Mouse (Mus musculus) embryonic facial prominence, embryonic 11.5 days (tissue): ENCODE results near the gene Cenpn. TPM values are rescaled to one million over a fixed set of nuclear protein-coding genes. Genes with fewer than 3 reads are reported as not detected.

Source experiments
- ATAC-seq: fragments of 200-750 bp; cut with Nextera tagmentation; replicated peaks from 2 replicates; pipeline ENCODE4 v1.8.0; 2017; ENCODE audit warnings: low read depth; ENCODE audit not compliant: insufficient number of reproducible peaks, low FRiP score, low TSS enrichment
- DNase-seq: peaks from one replicate; pipeline ENCODE4 v3.0.0-alpha.2; 2015; ENCODE audit warnings: low spot score
- H3K27ac ChIP-seq: fragments of 300-500 bp; sonication (generic); replicated peaks from 2 replicates; pipeline ENCODE4 v1.5.1; 2014; ENCODE audit warnings: mild to moderate bottlenecking, low read depth, low read length, control low read depth
- H3K27me3 ChIP-seq: fragments of 300-500 bp; sonication (generic); 2 replicates; pipeline ENCODE4 v1.6.1; 2014; ENCODE audit warnings: mild to moderate bottlenecking, low read length, moderate library complexity, mixed read lengths; ENCODE audit not compliant: control insufficient read depth, insufficient read depth
- H3K36me3 ChIP-seq: fragments of 300-500 bp; sonication (generic); replicated peaks from 2 replicates; pipeline ENCODE4 v1.6.1; 2014; ENCODE audit warnings: low read depth, mild to moderate bottlenecking, low read length, moderate library complexity, mixed read lengths; ENCODE audit not compliant: control insufficient read depth, insufficient read depth
- H3K4me1 ChIP-seq: fragments of 300-500 bp; sonication (generic); 2 replicates; pipeline ENCODE4 v1.6.1; 2014; ENCODE audit warnings: low read length, mixed read lengths; ENCODE audit not compliant: control insufficient read depth, insufficient read depth
- H3K4me2 ChIP-seq: fragments of 300-500 bp; sonication (generic); 2 replicates; pipeline ENCODE4 v1.6.1; 2014; ENCODE audit warnings: low read depth, mild to moderate bottlenecking, control low read depth, low read length, moderate library complexity
- H3K4me3 ChIP-seq: fragments of 300-500 bp; sonication (generic); 2 replicates; pipeline ENCODE4 v1.5.1; 2014; ENCODE audit warnings: low read depth, low read length, control low read depth
- H3K9ac ChIP-seq: fragments of 300-500 bp; sonication (generic); replicated peaks from 2 replicates; pipeline ENCODE4 v1.6.1; 2014; ENCODE audit warnings: mild to moderate bottlenecking, control low read depth, low read length
- H3K9me3 ChIP-seq: fragments of 300-500 bp; sonication (generic); replicated peaks from 2 replicates; pipeline ENCODE4 v1.6.1; 2016; ENCODE audit warnings: mild to moderate bottlenecking, low read length, inconsistent platforms, mixed read lengths; ENCODE audit not compliant: control insufficient read depth
- WGBS: fragments of 180-500 bp; shearing (Covaris S2); extraction: QIAGEN DNeasy Blood & Tissue Kit; methylation state at CpG from one replicate; pipeline ENCODE4 v1.1.7; 2014; 5-methylcytosine and 5-hydroxymethylcytosine counted together
- polyA plus RNA-seq: library from polyadenylated mRNA; unstranded; fragments of >200 nt; fragmentation: Nextera tagmentation; extraction: Ambion mirVana; gene quantifications from 2 replicates; pipeline ENCODE4 v1.2.1, GENCODE M21; 2014

Cenpn gene
- polyA plus RNA-seq, 1 experiment from 2014 or later, result 58.4 TPM

DNA sequence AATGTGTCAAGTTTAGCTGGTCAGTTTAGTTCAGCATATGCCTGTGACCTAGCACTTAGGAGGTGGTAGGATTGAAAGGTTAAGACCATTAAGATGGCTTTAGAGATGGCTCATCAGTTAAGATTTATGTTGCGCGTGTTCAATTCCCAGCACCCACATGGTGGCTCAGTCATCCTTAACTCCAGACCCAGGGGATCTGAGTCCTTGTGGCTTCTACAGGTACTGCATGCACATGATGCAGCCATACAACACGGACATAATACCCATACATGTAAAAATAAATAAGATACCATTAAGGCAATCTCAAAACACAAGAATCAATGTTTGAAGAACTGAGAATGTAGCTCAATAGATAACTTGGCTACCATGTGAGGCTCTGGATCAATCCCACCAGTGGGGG lies 68.3 kb downstream of the Cenpn start:
- 87% methylated on average over 3 of the region's 3 CpGs for WGBS
- DNase-seq, result no peak
- H3K36me3 ChIP-seq, result no peaks in the 10 kb centered on the region

More for the DNA sequence above, 68.3 kb downstream of the Cenpn start:
- Histone ChIP-seq H3K9me3 (no peaks in the 10 kb centered on the region), H3K27me3 (no peaks in the 10 kb centered on the region), H3K9ac (no peak overlapping the region), H3K4me2 (no peak overlapping the region), H3K27ac (no peak overlapping the region), H3K4me3 (no peak overlapping the region), H3K4me1 (no peaks in the 10 kb centered on the region)
- no peak for ATAC-seq

Other genes with a start within 250 kb of the Cenpn start
- 5.9 and 7.1 TPM in 2 replicates for gene Cdyl2, start 188.7 kb upstream of the Cenpn start, polyA plus RNA-seq
- gene Cmc2, start 275 bp upstream of the Cenpn start, polyA plus RNA-seq, result 90.6 and 92.2 TPM in 2 replicates
- gene Atmin, start 21.7 kb downstream of the Cenpn start, polyA plus RNA-seq, result 12.7 and 13.1 TPM in 2 replicates
- gene 1700030J22Rik, start 57.2 kb downstream of the Cenpn start, polyA plus RNA-seq, result 2.0 and 2.8 TPM in 2 replicates
- 166 and 167 TPM in 2 replicates for gene Gcsh, start 71.8 kb downstream of the Cenpn start, polyA plus RNA-seq
- gene Pkd1l2, start 160.7 kb downstream of the Cenpn start, polyA plus RNA-seq, result 0.03 TPM in 1 of 2 replicates, not detected in the other
- gene Bco1, start 174.1 kb downstream of the Cenpn start, polyA plus RNA-seq, result 0.11 TPM in 1 of 2 replicates, not detected in the other
- gene Gan, start 236.4 kb downstream of the Cenpn start, polyA plus RNA-seq, result 1.9 and 2.5 TPM in 2 replicates